Mouse (Mus musculus): ENCODE measurements around the gene Fkbp3. TPM values are rescaled to one million over a fixed set of nuclear protein-coding genes. Genes with fewer than 3 reads are reported as not detected.

Fkbp3 gene
- 10 to 100 TPM; 31.9 to 40.2 TPM for total RNA-seq (2023)

DNA sequence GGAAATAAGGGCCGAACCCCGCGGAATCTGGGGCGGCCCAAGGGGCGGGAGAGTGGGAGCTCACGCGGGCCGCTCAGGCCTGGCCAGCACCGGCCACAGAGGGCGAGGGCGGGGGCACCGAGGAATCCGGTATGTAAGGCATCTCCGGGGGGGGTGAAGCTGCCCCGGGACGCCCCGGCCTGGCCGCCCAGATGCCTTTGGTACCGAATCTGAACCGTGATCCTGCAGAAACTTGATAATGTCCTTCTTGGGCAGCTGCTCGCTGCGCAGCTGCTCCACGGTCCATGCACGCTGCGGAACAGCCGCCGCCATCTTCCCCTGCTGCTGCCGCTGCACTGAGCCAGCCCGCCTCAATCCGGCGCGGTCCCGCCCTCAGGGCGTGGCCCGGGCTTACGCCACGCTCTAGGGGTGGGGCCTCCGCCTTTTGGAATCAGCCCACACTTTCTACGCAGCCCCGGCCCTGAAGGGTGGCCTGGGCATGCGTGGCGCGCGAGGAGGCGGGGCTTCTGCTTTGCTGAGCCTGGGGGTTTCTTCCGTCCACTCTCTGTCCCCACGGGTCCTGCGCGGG lies at the start of gene Fkbp3:
Fkbp3 (minus strand) TSS at position 397 of the 568 bp plus-strand sequence.

DNA sequence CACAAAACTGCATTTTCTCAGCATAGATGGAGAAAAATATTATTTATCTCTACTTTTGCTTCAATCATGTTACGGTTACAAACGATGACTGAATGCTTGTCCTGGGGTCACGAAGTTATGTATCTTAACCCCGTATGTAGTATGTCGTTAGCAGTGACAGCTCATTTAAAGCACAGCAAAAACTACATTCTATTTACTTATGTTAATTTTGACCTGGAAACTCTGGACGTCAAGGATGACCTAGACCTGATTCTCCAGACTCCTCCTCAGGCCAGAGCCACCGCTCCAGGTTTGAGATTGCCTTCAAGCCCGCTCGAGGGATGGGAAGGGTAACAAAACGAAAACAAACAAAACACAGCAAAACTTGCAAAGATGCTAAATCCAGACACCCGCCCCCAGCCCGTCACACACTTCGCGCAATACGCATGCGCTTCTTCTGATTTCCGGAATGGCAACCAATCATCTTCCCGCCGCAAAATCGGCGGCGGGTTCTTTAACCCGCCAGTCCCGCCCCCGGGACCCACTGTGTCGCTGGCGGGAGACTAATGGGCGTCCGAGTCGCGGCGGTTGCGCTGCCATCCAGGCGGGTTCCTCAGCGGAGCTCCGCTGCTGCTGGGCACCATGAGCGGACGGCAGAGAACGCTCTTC lies 1.4 kb upstream of the Fkbp3 start, which contains the start of gene Fancm:
Fancm (plus strand) TSS at position 519 of the 648 bp plus-strand sequence.

DNA sequence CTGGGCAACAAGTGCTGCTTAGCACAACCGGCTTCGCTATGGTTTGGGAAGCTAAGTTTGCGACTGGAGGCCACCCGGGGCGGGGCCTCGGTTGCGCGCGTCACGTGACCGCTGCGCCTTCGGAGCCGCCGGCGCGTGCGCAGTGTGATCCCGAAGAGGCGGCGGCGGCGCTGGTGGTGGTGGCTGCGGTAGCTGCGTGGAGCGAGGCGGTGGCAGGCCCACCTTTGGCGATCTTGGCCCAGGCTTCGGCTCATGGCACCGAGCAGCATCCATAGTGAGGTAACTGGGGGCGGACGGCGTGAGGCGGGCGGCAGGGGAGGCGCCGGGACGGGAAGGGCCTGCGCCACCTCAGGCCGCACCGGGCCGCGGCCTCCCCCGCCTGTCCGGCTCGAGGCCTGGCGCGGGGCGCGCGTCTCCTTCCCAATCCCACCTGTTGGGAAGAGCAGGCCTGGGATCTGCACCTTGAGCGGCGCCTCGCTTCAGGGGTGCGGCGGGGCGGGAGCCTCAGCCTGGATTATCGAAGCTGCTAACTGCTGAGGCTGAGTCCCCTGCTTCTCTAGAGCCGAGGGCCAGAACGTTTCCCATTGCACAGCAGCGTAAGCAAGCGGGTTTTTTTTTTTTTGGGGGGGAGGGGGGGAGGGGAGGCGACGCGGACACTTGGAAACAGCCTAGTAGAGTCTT lies 37.5 kb downstream of the Fkbp3 start, which contains the start of gene Prpf39:
Prpf39 (plus strand) TSS at position 144 of the 681 bp plus-strand sequence.

Other genes starting within 250 kb of the Fkbp3 start
- 1 to 10 TPM; 7.1 to 8.7 TPM for gene Gm527, start 156.1 kb downstream of the Fkbp3 start, total RNA-seq (2023)
- 10 to 100 TPM; 16.4 to 17.2 TPM for gene Klhl28, start 108.5 kb downstream of the Fkbp3 start, total RNA-seq (2023)
- gene Togaram1, start 108.2 kb downstream of the Fkbp3 start, total RNA-seq (2023) = 10 to 100 TPM; 38.3 to 39.5 TPM
- 10 to 100 TPM; 80.4 to 82.4 TPM for gene Prpf39, start 37.7 kb downstream of the Fkbp3 start, total RNA-seq (2023)
- gene Fancm, start 1.6 kb upstream of the Fkbp3 start, total RNA-seq (2023) = 1 to 10 TPM; 4.7 to 5.0 TPM
- gene Mis18bp1, start 98.6 kb upstream of the Fkbp3 start, total RNA-seq (2023) = 1 to 10 TPM; 2.9 to 4.6 TPM
- gene Wdr20rt, start 151.5 kb upstream of the Fkbp3 start, total RNA-seq (2023) = not detected